Mouse (Mus musculus): ENCODE results near the gene Smpdl3b. TPM values are rescaled to one million over a fixed set of nuclear protein-coding genes. Genes with fewer than 3 reads are reported as not detected.

Gene Smpdl3b
- polyA plus RNA-seq, 1 experiment from 2014 or later: 4.6 TPM

GRCm38 (mm10) chr4:132706885-132707284, 50.2 kb downstream of the Smpdl3b start:
- no peak overlapping the region for H3K9ac ChIP-seq (ENCODE audit: low read length)
- no peak overlapping the region for H3K4me2 ChIP-seq (ENCODE audit: low read depth, severe bottlenecking)
- H3K36me3 ChIP-seq (ENCODE audit: control insufficient read depth, insufficient read depth, low read length): peaks cover 29% of the 10 kb centered on the region; the same call in 1 of the 2 replicates
- no peak overlapping the region for H3K27ac ChIP-seq (replicated peaks; ENCODE audit: low read depth, low read length)
- H3K4me3 ChIP-seq (ENCODE audit: low read depth, low read length): no peak overlapping the region
- no peaks in the 10 kb centered on the region for H3K4me1 ChIP-seq (ENCODE audit: control insufficient read depth, insufficient read depth, low read length)
- H3K9me3 ChIP-seq (ENCODE audit: control insufficient read depth, low read length): no peaks in the 10 kb centered on the region
- H3K27me3 ChIP-seq (ENCODE audit: control insufficient read depth, insufficient read depth, low read length): no peaks in the 10 kb centered on the region
- ATAC-seq (ENCODE audit: insufficient number of reproducible peaks, low FRiP score, low TSS enrichment, low read depth): no peak
- 96% methylated on average over 8 of the region's 8 CpGs for WGBS
- no peak for DNase-seq (ENCODE audit: low spot score)

- Histone ChIP-seq H3K9me3 (ENCODE audit: control insufficient read depth, low read length) (no peaks in the 10 kb centered on the region), H3K27ac (replicated peaks; ENCODE audit: low read depth, low read length) (no peak overlapping the region), H3K36me3 (ENCODE audit: control insufficient read depth, insufficient read depth, low read length) (peaks cover 14% of the 10 kb centered on the region; the same call in 1 of the 2 replicates), H3K4me3 (ENCODE audit: low read depth, low read length) (no peak overlapping the region), H3K9ac (ENCODE audit: low read length) (no peak overlapping the region), H3K4me1 (ENCODE audit: control insufficient read depth, insufficient read depth, low read length) (no peaks in the 10 kb centered on the region), H3K27me3 (ENCODE audit: control insufficient read depth, insufficient read depth, low read length) (no peaks in the 10 kb centered on the region), H3K4me2 (ENCODE audit: low read depth, severe bottlenecking) (no peak overlapping the region)
- WGBS: 98% methylated on average over 5 of the region's 5 CpGs
- ATAC-seq (ENCODE audit: insufficient number of reproducible peaks, low FRiP score, low TSS enrichment, low read depth) (no peak), DNase-seq (ENCODE audit: low spot score) (no peak)
Measured at GRCm38 (mm10) chr4:132702076-132702475, 55.0 kb downstream of the Smpdl3b start.

- Histone ChIP-seq H3K4me3 (ENCODE audit: low read depth, low read length) (no peak overlapping the region), H3K9me3 (ENCODE audit: control insufficient read depth, low read length) (no peaks in the 10 kb centered on the region), H3K4me2 (ENCODE audit: low read depth, severe bottlenecking) (no peak overlapping the region), H3K4me1 (ENCODE audit: control insufficient read depth, insufficient read depth, low read length) (no peaks in the 10 kb centered on the region), H3K27me3 (ENCODE audit: control insufficient read depth, insufficient read depth, low read length) (no peaks in the 10 kb centered on the region), H3K9ac (ENCODE audit: low read length) (no peak overlapping the region), H3K27ac (replicated peaks; ENCODE audit: low read depth, low read length) (no peak overlapping the region), H3K36me3 (ENCODE audit: control insufficient read depth, insufficient read depth, low read length) (peaks cover 12% of the 10 kb centered on the region; the same call in 1 of the 2 replicates)
- no peak for ATAC-seq (ENCODE audit: insufficient number of reproducible peaks, low FRiP score, low TSS enrichment, low read depth)
- WGBS: 91% methylated on average over 3 of the region's 3 CpGs
- DNase-seq (ENCODE audit: low spot score): no peak
Measured at GRCm38 (mm10) chr4:132693366-132693765, 63.7 kb downstream of the Smpdl3b start.

- no peak overlapping the region for H3K4me3 ChIP-seq (ENCODE audit: low read depth, low read length)
- no peaks in the 10 kb centered on the region for H3K9me3 ChIP-seq (ENCODE audit: control insufficient read depth, low read length)
- H3K4me2 ChIP-seq (ENCODE audit: low read depth, severe bottlenecking): no peak overlapping the region
- peaks cover 9% of the 10 kb centered on the region for H3K36me3 ChIP-seq (ENCODE audit: control insufficient read depth, insufficient read depth, low read length)
- no peaks in the 10 kb centered on the region for H3K4me1 ChIP-seq (ENCODE audit: control insufficient read depth, insufficient read depth, low read length)
- H3K27me3 ChIP-seq (ENCODE audit: control insufficient read depth, insufficient read depth, low read length): no peaks in the 10 kb centered on the region
- H3K9ac ChIP-seq (ENCODE audit: low read length): no peak overlapping the region
- no peak for ATAC-seq (ENCODE audit: insufficient number of reproducible peaks, low FRiP score, low TSS enrichment, low read depth)
- WGBS: 89% methylated on average over 2 of the region's 2 CpGs
- H3K27ac ChIP-seq (replicated peaks; ENCODE audit: low read depth, low read length): no peak overlapping the region
- DNase-seq (ENCODE audit: low spot score): no peak
Measured at GRCm38 (mm10) chr4:132689634-132690033, 67.4 kb downstream of the Smpdl3b start.

Other genes with a start within 250 kb of the Smpdl3b start
- gene Sesn2, start 246.8 kb downstream of the Smpdl3b start, polyA plus RNA-seq (2014; fragmentation: Nextera tagmentation; extraction: Ambion mirVana): 7.3 and 7.7 TPM in 2 replicates
- gene Atpif1, start 223.6 kb downstream of the Smpdl3b start, polyA plus RNA-seq (2014; fragmentation: Nextera tagmentation; extraction: Ambion mirVana): 1,066 and 1,093 TPM in 2 replicates
- gene Dnajc8, start 221.7 kb downstream of the Smpdl3b start, polyA plus RNA-seq (2014; fragmentation: Nextera tagmentation; extraction: Ambion mirVana): 244 and 255 TPM in 2 replicates
- gene Ptafr, start 193.2 kb downstream of the Smpdl3b start, polyA plus RNA-seq (2014; fragmentation: Nextera tagmentation; extraction: Ambion mirVana): 0.11 and 0.23 TPM in 2 replicates
- 34.8 and 40.1 TPM in 2 replicates for gene Eya3, start 118.3 kb downstream of the Smpdl3b start, polyA plus RNA-seq (2014; fragmentation: Nextera tagmentation; extraction: Ambion mirVana)
- 4.2 and 7.6 TPM in 2 replicates for gene Xkr8, start 24.7 kb downstream of the Smpdl3b start, polyA plus RNA-seq (2014; fragmentation: Nextera tagmentation; extraction: Ambion mirVana)
- gene Rpa2, start 11.1 kb upstream of the Smpdl3b start, polyA plus RNA-seq (2014; fragmentation: Nextera tagmentation; extraction: Ambion mirVana): 182 and 183 TPM in 2 replicates
- gene Themis2, start 39.1 kb upstream of the Smpdl3b start, polyA plus RNA-seq (2014; fragmentation: Nextera tagmentation; extraction: Ambion mirVana): 0.45 and 0.57 TPM in 2 replicates
- gene Ppp1r8, start 85.9 kb upstream of the Smpdl3b start, polyA plus RNA-seq (2014; fragmentation: Nextera tagmentation; extraction: Ambion mirVana): 87.2 and 111 TPM in 2 replicates
- 58.5 and 62.8 TPM in 2 replicates for gene Stx12, start 127.3 kb upstream of the Smpdl3b start, polyA plus RNA-seq (2014; fragmentation: Nextera tagmentation; extraction: Ambion mirVana)
- gene Fam76a, start 165.3 kb upstream of the Smpdl3b start, polyA plus RNA-seq (2014; fragmentation: Nextera tagmentation; extraction: Ambion mirVana): 30.1 and 32.9 TPM in 2 replicates
- 0.17 and 0.35 TPM in 2 replicates for gene Fgr, start 216.8 kb upstream of the Smpdl3b start, polyA plus RNA-seq (2014; fragmentation: Nextera tagmentation; extraction: Ambion mirVana)

All from limb, embryonic 11.5 days (tissue).